Mouse (Mus musculus) heart, embryonic 10.5 days (tissue): ENCODE results near the gene Gm21732. TPM values are rescaled to one million over a fixed set of nuclear protein-coding genes. Genes with fewer than 3 reads are reported as not detected.
"Not testable (repeated sequence)": the region's sequence is repeated elsewhere in the genome, so short reads cannot be mapped to it uniquely, and the experiment has no call there.

Source experiments
- DNase-seq: peaks from one replicate; pipeline ENCODE4 v3.0.0-alpha.2; 2017; ENCODE audit warnings: low spot score
- H3K27ac ChIP-seq: fragments of 300-500 bp; sonication (generic); 2 replicates; pipeline ENCODE4 v1.5.1; 2016; ENCODE audit warnings: mild to moderate bottlenecking
- H3K27me3 ChIP-seq: fragments of 300-500 bp; sonication (generic); 2 replicates; pipeline ENCODE4 v1.6.1; 2016; ENCODE audit warnings: mild to moderate bottlenecking; ENCODE audit not compliant: poor library complexity, insufficient read depth, severe bottlenecking
- H3K36me3 ChIP-seq: fragments of 300-500 bp; sonication (generic); 2 replicates; pipeline ENCODE4 v1.6.1; 2016; ENCODE audit warnings: mild to moderate bottlenecking, moderate library complexity
- H3K4me1 ChIP-seq: fragments of 300-500 bp; sonication (generic); 2 replicates; pipeline ENCODE4 v1.6.1; 2016; ENCODE audit warnings: mild to moderate bottlenecking
- H3K4me3 ChIP-seq: fragments of 300-500 bp; sonication (generic); 2 replicates; pipeline ENCODE4 v1.5.1; 2016; ENCODE audit warnings: mild to moderate bottlenecking, moderate library complexity
- H3K9me3 ChIP-seq: fragments of 300-500 bp; sonication (generic); 2 replicates; pipeline ENCODE4 v1.6.1; 2016; ENCODE audit warnings: mild to moderate bottlenecking, moderate library complexity
- WGBS: fragments of 180-500 bp; shearing (Covaris S2); methylation state at CpG from one replicate; pipeline ENCODE4 v1.1.7; 2016; 5-methylcytosine and 5-hydroxymethylcytosine counted together
- polyA plus RNA-seq: library from polyadenylated mRNA; unstranded; fragments of >200 nt; fragmentation: Nextera tagmentation; extraction: Ambion mirVana; gene quantifications from 2 replicates; pipeline ENCODE4 v1.2.1, GENCODE M21; 2016

Gene Gm21732
- polyA plus RNA-seq, result not detected in 2 replicates

DNA sequence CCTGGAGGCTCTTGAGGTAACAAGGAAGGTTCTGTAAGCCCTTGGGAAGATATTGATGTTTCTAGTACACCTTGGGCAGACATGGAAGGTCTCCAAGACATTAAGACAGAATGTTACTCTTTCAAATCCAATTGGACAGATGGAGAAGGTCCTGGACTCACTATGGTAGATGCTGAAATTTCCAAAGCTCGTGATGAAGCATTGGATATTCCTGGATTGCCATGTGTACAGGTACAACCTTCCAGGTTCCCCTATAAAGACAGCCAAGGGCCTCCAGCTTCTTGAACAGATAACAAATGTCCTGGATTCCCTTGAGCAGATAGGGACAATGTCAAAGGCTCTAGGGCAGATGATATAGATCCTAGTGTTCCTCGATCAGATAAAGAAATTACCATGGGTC lies at the start of gene Gm21732:
Gene Gm21732 (minus strand): TSS at position 101 of the 400 bp plus-strand sequence.
- no CpG with 5 or more reads among the region's 2 CpGs for WGBS
- H3K27me3 ChIP-seq, result not testable (repeated sequence)

More for the DNA sequence above, at the start of gene Gm21732:
- not testable (repeated sequence) for H3K9me3 ChIP-seq, H3K4me1 ChIP-seq, H3K4me3 ChIP-seq, H3K36me3 ChIP-seq, DNase-seq, H3K27ac ChIP-seq

Other genes starting within 250 kb of the Gm21732 start
- gene Gm20897, start 73.5 kb downstream of the Gm21732 start, polyA plus RNA-seq, result not detected in 2 replicates